Mouse (Mus musculus) testis, adult 2 months (tissue): Measurements from ENCODE around the gene Asic1.

Source experiments
- CTCF ChIP-seq: fragments of 200-500 bp; IDR thresholded peaks from 2 replicates; pipeline ENCODE4 v1.5.1; 2012; ENCODE audit warnings: low read depth, mild to moderate bottlenecking, inconsistent platforms, low read length, moderate library complexity; ENCODE audit not compliant: control insufficient read depth, insufficient read depth, insufficient replicate concordance
- POLR2A ChIP-seq: fragments of 200-500 bp; IDR thresholded peaks from 2 replicates; pipeline ENCODE4 v1.6.1; 2012; ENCODE audit warnings: low read depth, mild to moderate bottlenecking, inconsistent platforms, low read length, moderate library complexity; ENCODE audit not compliant: control insufficient read depth

DNA sequence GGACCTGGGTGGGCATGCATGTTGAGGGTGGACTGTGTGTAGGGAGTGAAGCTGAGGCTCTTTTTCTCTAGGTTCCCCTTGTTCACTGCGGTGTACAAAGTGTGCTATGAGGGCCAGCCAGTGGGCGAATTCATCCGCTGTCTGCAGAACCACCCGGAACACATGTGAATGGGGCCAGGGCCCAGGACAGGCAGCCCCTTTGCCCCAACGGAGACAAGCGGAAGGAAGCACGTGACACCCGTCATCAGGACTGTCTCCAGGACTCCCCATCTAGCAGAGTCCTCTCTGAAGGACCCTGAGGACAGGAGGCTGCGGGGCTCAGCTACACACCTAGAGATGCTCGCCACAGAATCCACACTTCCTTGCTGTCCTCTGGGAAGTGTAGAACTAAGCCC is 52.9 kb downstream of the Asic1 start:
- TF ChIP-seq POLR2A: no peak
- TF ChIP-seq CTCF: no peak
